Mouse (Mus musculus) lung, embryonic 16.5 days (tissue): ENCODE results near the gene Myef2. TPM values are rescaled to one million over a fixed set of nuclear protein-coding genes. Genes with fewer than 3 reads are reported as not detected.

Source experiments
- polyA plus RNA-seq: library from polyadenylated mRNA; unstranded; fragments of >200 nt; fragmentation: Nextera tagmentation; extraction: Ambion mirVana; gene quantifications from 2 replicates; pipeline ENCODE4 v1.2.1, GENCODE M21; 2015

The Myef2 gene
- polyA plus RNA-seq, 1 experiment from 2014 or later: 93.8 TPM

Other genes with a start within 250 kb of the Myef2 start
- gene Slc24a5, start 55.5 kb downstream of the Myef2 start, polyA plus RNA-seq: 1.7 and 2.4 TPM in 2 replicates
- not detected in 2 replicates for gene Ctxn2, start 13.0 kb upstream of the Myef2 start, polyA plus RNA-seq
- 0.03 TPM in 1 of 2 replicates, not detected in the other for gene Slc12a1, start 28.8 kb upstream of the Myef2 start, polyA plus RNA-seq
- gene Dut, start 123.5 kb upstream of the Myef2 start, polyA plus RNA-seq: 148 and 152 TPM in 2 replicates